Mouse (Mus musculus): ENCODE data around the gene Gucy2g. TPM values are rescaled to one million over a fixed set of nuclear protein-coding genes. Genes with fewer than 3 reads are reported as not detected.
A peak's percentile ranks its signal among the peaks of the same experiment; 100 is the strongest.

Gene Gucy2g
- polyA plus RNA-seq, 1 experiment from 2014 or later, result not detected

GRCm38 (mm10) chr19:55268150-55268549 lies 27.1 kb upstream of the Gucy2g start:
- ATAC-seq (ENCODE audit: insufficient number of reproducible peaks, insufficient read depth, low FRiP score, low read depth), result peak; percentile 67
- H3K4me1 ChIP-seq (ENCODE audit: control insufficient read depth, insufficient read depth, low read length), result peaks cover 7% of the 10 kb centered on the region
- peak overlapping the region; percentile 75; the same call in 1 of the 2 replicates for H3K27ac ChIP-seq (ENCODE audit: low read length)
- H3K4me3 ChIP-seq (ENCODE audit: low read depth, low read length), result no peak overlapping the region
- no peaks in the 10 kb centered on the region for H3K9me3 ChIP-seq (ENCODE audit: control insufficient read depth, low read depth, low read length)
- H3K4me2 ChIP-seq (replicated peaks; ENCODE audit: low read depth, low read length), result no peak overlapping the region
- no peak overlapping the region for H3K9ac ChIP-seq (replicated peaks; ENCODE audit: low read depth, low read length)
- no peaks in the 10 kb centered on the region for H3K36me3 ChIP-seq (ENCODE audit: control insufficient read depth, insufficient read depth, low read length)
- WGBS, result 63% methylated on average over 3 of the region's 3 CpGs
- no peaks in the 10 kb centered on the region for H3K27me3 ChIP-seq (ENCODE audit: control insufficient read depth, insufficient read depth, low read length)

- H3K4me2 ChIP-seq (replicated peaks; ENCODE audit: low read depth, low read length), result no peak overlapping the region
- 76% methylated on average over 3 of the region's 3 CpGs for WGBS
- ATAC-seq (ENCODE audit: insufficient number of reproducible peaks, insufficient read depth, low FRiP score, low read depth), result no peak
- H3K4me1 ChIP-seq (ENCODE audit: control insufficient read depth, insufficient read depth, low read length), result peaks cover 7% of the 10 kb centered on the region
- no peak overlapping the region for H3K9ac ChIP-seq (replicated peaks; ENCODE audit: low read depth, low read length)
- no peaks in the 10 kb centered on the region for H3K36me3 ChIP-seq (ENCODE audit: control insufficient read depth, insufficient read depth, low read length)
- no peak overlapping the region for H3K4me3 ChIP-seq (ENCODE audit: low read depth, low read length)
- no peaks in the 10 kb centered on the region for H3K27me3 ChIP-seq (ENCODE audit: control insufficient read depth, insufficient read depth, low read length)
- H3K27ac ChIP-seq (ENCODE audit: low read length), result peak overlapping the region; percentile 63; the same call in 1 of the 2 replicates
- no peaks in the 10 kb centered on the region for H3K9me3 ChIP-seq (ENCODE audit: control insufficient read depth, low read depth, low read length)
These were observed 25.8 kb upstream of the Gucy2g start for GRCm38 (mm10) chr19:55266786-55267185.

- Histone ChIP-seq H3K4me1 (ENCODE audit: control insufficient read depth, insufficient read depth, low read length) (peaks cover 7% of the 10 kb centered on the region), H3K27ac (ENCODE audit: low read length) (no peak overlapping the region), H3K4me3 (ENCODE audit: low read depth, low read length) (no peak overlapping the region), H3K9ac (replicated peaks; ENCODE audit: low read depth, low read length) (no peak overlapping the region), H3K36me3 (ENCODE audit: control insufficient read depth, insufficient read depth, low read length) (no peaks in the 10 kb centered on the region), H3K9me3 (ENCODE audit: control insufficient read depth, low read depth, low read length) (no peaks in the 10 kb centered on the region), H3K27me3 (ENCODE audit: control insufficient read depth, insufficient read depth, low read length) (no peaks in the 10 kb centered on the region), H3K4me2 (replicated peaks; ENCODE audit: low read depth, low read length) (no peak overlapping the region)
- ATAC-seq (ENCODE audit: insufficient number of reproducible peaks, insufficient read depth, low FRiP score, low read depth), result no peak
- WGBS, result 74% methylated on average over 3 of the region's 3 CpGs
These were observed 24.2 kb upstream of the Gucy2g start for GRCm38 (mm10) chr19:55265269-55265668.

- H3K4me1 ChIP-seq (ENCODE audit: control insufficient read depth, insufficient read depth, low read length), result no peaks in the 10 kb centered on the region; the same call in 1 of the 2 replicates
- WGBS, result 43% methylated on average over 12 of the region's 12 CpGs
- no peak for ATAC-seq (ENCODE audit: insufficient number of reproducible peaks, insufficient read depth, low FRiP score, low read depth)
- H3K27me3 ChIP-seq (ENCODE audit: control insufficient read depth, insufficient read depth, low read length), result no peaks in the 10 kb centered on the region
- no peak overlapping the region for H3K4me2 ChIP-seq (replicated peaks; ENCODE audit: low read depth, low read length)
- no peak overlapping the region for H3K9ac ChIP-seq (replicated peaks; ENCODE audit: low read depth, low read length)
- H3K9me3 ChIP-seq (ENCODE audit: control insufficient read depth, low read depth, low read length), result no peaks in the 10 kb centered on the region
- H3K27ac ChIP-seq (ENCODE audit: low read length), result no peak overlapping the region
- no peak overlapping the region for H3K4me3 ChIP-seq (ENCODE audit: low read depth, low read length)
- no peaks in the 10 kb centered on the region for H3K36me3 ChIP-seq (ENCODE audit: control insufficient read depth, insufficient read depth, low read length)
These were observed 19.6 kb upstream of the Gucy2g start for GRCm38 (mm10) chr19:55260389-55261184.

- H3K4me1 ChIP-seq (ENCODE audit: control insufficient read depth, insufficient read depth, low read length), result peaks cover 4% of the 10 kb centered on the region; the same call in 1 of the 2 replicates
- 83% methylated on average over 5 of the region's 5 CpGs for WGBS
- no peaks in the 10 kb centered on the region for H3K27me3 ChIP-seq (ENCODE audit: control insufficient read depth, insufficient read depth, low read length)
- H3K9ac ChIP-seq (replicated peaks; ENCODE audit: low read depth, low read length), result no peak overlapping the region
- H3K9me3 ChIP-seq (ENCODE audit: control insufficient read depth, low read depth, low read length), result no peaks in the 10 kb centered on the region
- no peak overlapping the region for H3K4me3 ChIP-seq (ENCODE audit: low read depth, low read length)
- H3K27ac ChIP-seq (ENCODE audit: low read length), result no peak overlapping the region
- H3K4me2 ChIP-seq (replicated peaks; ENCODE audit: low read depth, low read length), result no peak overlapping the region
- ATAC-seq (ENCODE audit: insufficient number of reproducible peaks, insufficient read depth, low FRiP score, low read depth), result no peak
- no peaks in the 10 kb centered on the region for H3K36me3 ChIP-seq (ENCODE audit: control insufficient read depth, insufficient read depth, low read length)
These were observed 17.5 kb upstream of the Gucy2g start for GRCm38 (mm10) chr19:55258514-55258913.

- 76% methylated on average over 5 of the region's 5 CpGs for WGBS
- Histone ChIP-seq H3K4me1 (ENCODE audit: control insufficient read depth, insufficient read depth, low read length) (peaks cover 4% of the 10 kb centered on the region; the same call in 1 of the 2 replicates), H3K27ac (ENCODE audit: low read length) (no peak overlapping the region), H3K4me2 (replicated peaks; ENCODE audit: low read depth, low read length) (no peak overlapping the region), H3K9ac (replicated peaks; ENCODE audit: low read depth, low read length) (no peak overlapping the region), H3K27me3 (ENCODE audit: control insufficient read depth, insufficient read depth, low read length) (no peaks in the 10 kb centered on the region), H3K4me3 (ENCODE audit: low read depth, low read length) (no peak overlapping the region), H3K9me3 (ENCODE audit: control insufficient read depth, low read depth, low read length) (no peaks in the 10 kb centered on the region), H3K36me3 (ENCODE audit: control insufficient read depth, insufficient read depth, low read length) (no peaks in the 10 kb centered on the region)
- ATAC-seq (ENCODE audit: insufficient number of reproducible peaks, insufficient read depth, low FRiP score, low read depth), result no peak
These were observed 16.8 kb upstream of the Gucy2g start for GRCm38 (mm10) chr19:55257656-55258375.

- no peaks in the 10 kb centered on the region for H3K36me3 ChIP-seq (ENCODE audit: control insufficient read depth, insufficient read depth, low read length)
- H3K4me2 ChIP-seq (replicated peaks; ENCODE audit: low read depth, low read length), result no peak overlapping the region
- WGBS, result 49% methylated on average over 9 of the region's 9 CpGs
- H3K4me1 ChIP-seq (ENCODE audit: control insufficient read depth, insufficient read depth, low read length), result peaks cover 4% of the 10 kb centered on the region; the same call in 1 of the 2 replicates
- no peaks in the 10 kb centered on the region for H3K9me3 ChIP-seq (ENCODE audit: control insufficient read depth, low read depth, low read length)
- H3K9ac ChIP-seq (replicated peaks; ENCODE audit: low read depth, low read length), result no peak overlapping the region
- H3K27me3 ChIP-seq (ENCODE audit: control insufficient read depth, insufficient read depth, low read length), result no peaks in the 10 kb centered on the region
- no peak for ATAC-seq (ENCODE audit: insufficient number of reproducible peaks, insufficient read depth, low FRiP score, low read depth)
- no peak overlapping the region for H3K27ac ChIP-seq (ENCODE audit: low read length)
- no peak overlapping the region for H3K4me3 ChIP-seq (ENCODE audit: low read depth, low read length)
These were observed 15.1 kb upstream of the Gucy2g start for GRCm38 (mm10) chr19:55256156-55256555.

GRCm38 (mm10) chr19:55254513-55255016 lies 13.5 kb upstream of the Gucy2g start:
- no peak for ATAC-seq (ENCODE audit: insufficient number of reproducible peaks, insufficient read depth, low FRiP score, low read depth)
- H3K9ac ChIP-seq (replicated peaks; ENCODE audit: low read depth, low read length), result 0 out of 2 replicates have a peak overlapping the region, but pooled peaks have one; percentile 43
- peak overlapping the region; percentile 75 for H3K4me2 ChIP-seq (replicated peaks; ENCODE audit: low read depth, low read length)
- peak overlapping the region; percentile 70; the same call in 1 of the 2 replicates for H3K27ac ChIP-seq (ENCODE audit: low read length)
- H3K36me3 ChIP-seq (ENCODE audit: control insufficient read depth, insufficient read depth, low read length), result no peaks in the 10 kb centered on the region
- no peaks in the 10 kb centered on the region for H3K9me3 ChIP-seq (ENCODE audit: control insufficient read depth, low read depth, low read length)
- WGBS, result 14% methylated on average over 5 of the region's 5 CpGs
- peak overlapping the region; percentile 53 for H3K4me3 ChIP-seq (ENCODE audit: low read depth, low read length)
- H3K27me3 ChIP-seq (ENCODE audit: control insufficient read depth, insufficient read depth, low read length), result no peaks in the 10 kb centered on the region
- peaks cover 4% of the 10 kb centered on the region; the same call in 1 of the 2 replicates for H3K4me1 ChIP-seq (ENCODE audit: control insufficient read depth, insufficient read depth, low read length)
